Mouse (Mus musculus) ZHBTc4 (cell line): ENCODE measurements around the gene Ndufv3.
A peak's percentile ranks its signal among the peaks of the same experiment; 100 is the strongest.

Source experiments
- DNase-seq: peaks from one replicate; pipeline ENCODE4 v3.0.0-alpha.2; 2011; ENCODE audit warnings: low read depth, low spot score

Ndufv3 gene

GRCm38 (mm10) chr17:31519946-31520838 is at the start of gene Ndufv3, which contains the start of gene Wdr4:
Gene Ndufv3 (plus strand): TSS chr17:31520115.
Gene Wdr4 (minus strand): TSS chr17:31519980.
- DNase-seq, result peak; percentile 100

DNA sequence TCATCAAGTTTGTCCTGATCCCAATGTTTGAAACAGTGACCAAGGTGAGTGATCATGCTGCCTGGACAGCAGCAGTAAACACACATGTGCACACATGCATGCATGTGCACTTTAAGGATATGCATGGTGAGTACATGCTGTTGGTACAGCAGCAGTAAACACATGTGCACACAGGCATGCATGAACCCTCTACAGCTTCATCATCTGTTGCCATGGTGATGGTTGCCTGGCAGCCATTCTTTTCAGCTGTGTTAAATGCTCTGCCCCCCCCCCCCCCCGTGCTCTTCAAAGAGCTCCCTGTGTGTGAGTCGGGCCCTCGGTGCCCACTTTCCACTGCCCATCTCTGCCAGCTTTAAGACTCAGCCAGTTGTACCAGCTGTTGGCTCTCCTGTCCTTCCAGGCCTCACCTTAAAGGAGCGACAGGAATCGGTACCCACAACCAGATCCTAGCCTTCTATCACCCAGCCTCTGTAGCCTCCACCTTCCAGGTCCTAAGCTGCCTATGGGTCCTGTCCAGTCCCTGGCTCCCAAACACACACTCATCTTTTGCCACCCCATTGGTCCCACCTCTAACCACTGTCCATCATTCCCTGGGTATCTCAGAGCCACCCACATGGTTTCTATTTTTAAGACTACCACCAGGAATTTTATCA is 49.0 kb upstream of the Ndufv3 start:
- DNase-seq, result no peak

DNA sequence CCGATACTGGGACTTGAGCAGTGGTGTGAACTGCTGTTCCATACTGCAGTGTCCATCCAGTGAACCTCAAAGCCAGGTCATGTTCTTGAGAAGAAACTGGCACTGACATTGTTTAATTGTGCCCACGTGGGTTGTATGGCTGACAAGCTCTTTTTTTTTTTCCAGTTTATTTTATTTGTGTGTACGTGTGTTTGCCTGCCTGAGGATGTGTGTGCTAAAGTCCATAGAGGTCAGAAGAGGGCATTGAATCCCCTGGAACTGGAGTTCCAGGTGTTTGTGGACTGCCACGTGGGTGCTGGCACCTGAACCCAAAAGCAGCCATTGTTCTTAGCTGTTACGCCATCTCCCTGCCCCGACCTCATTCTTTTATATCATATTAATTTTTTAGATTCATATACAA is 45.5 kb upstream of the Ndufv3 start:
- no peak for DNase-seq

DNA sequence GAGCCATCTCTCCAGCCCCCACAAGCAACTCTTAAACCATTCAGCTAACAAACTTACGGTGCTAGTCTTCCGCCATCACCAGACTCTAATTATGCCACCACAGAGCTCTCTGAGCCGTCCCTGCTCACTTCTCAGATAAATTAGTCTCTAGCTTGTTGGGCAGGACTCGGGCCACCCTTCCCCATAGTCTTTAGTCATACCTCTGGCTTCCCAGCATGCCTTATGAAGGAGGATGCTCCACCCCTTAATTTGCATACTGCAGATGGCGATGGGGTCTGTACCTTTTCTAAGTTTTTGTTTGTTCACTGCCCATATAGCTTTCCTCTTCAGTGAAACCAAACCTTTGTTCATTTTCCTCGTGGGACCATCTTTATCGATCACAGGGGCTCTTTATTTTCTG is 41.3 kb upstream of the Ndufv3 start:
- DNase-seq, result peak; percentile 66

GRCm38 (mm10) chr17:31479108-31479844 is 40.6 kb upstream of the Ndufv3 start:
- DNase-seq, result peak; percentile 65

GRCm38 (mm10) chr17:31486616-31487198 is 33.2 kb upstream of the Ndufv3 start:
- no peak for DNase-seq

- peak; percentile 53 for DNase-seq
These were observed 32.4 kb upstream of the Ndufv3 start for GRCm38 (mm10) chr17:31487433-31488060.

GRCm38 (mm10) chr17:31491355-31491754 is 28.6 kb upstream of the Ndufv3 start:
- DNase-seq, result no peak

DNA sequence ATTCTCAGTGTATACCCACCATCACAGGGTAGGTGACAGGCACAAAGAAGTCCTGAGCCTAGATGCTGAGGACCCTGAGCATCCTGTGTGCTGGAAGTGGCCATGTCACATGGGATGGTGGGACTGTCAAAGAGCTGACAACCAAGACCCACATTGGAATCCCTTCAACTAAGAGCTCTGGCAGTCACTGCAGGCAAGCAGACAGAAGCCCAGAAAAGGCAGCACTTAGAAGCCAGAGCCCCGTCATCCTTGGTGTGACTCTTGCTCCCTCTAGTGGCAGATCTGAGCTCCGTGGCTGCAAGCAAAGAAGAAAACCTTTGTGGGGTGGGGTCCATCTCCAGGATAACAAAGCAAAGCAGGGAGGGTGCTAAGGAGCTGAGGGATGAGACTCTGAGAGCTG is 27.5 kb upstream of the Ndufv3 start:
- DNase-seq, result peak; percentile 92

GRCm38 (mm10) chr17:31494989-31495388 is 24.9 kb upstream of the Ndufv3 start:
- no peak for DNase-seq

DNA sequence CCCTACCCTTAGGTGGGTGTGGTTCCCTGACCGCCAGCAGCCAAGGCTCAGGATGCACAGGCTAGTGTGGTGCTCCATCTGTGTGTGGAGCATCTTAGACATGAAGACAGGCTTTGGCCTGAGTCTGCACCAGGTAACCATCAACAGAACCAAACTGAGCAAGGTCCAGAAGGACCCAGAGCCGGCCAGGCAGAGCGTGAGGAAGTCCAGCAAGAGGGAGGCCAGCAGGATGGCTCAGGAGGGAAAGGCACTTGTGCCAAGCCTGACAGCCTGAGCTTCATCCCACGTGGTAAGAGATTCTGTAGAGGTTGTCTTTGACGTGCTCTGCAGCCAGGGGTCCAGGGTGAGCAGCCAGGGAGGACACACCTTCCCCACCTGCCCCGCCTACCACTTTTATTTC is 22.2 kb upstream of the Ndufv3 start:
- no peak for DNase-seq

GRCm38 (mm10) chr17:31499725-31500124 is 20.2 kb upstream of the Ndufv3 start:
- DNase-seq, result no peak

DNA sequence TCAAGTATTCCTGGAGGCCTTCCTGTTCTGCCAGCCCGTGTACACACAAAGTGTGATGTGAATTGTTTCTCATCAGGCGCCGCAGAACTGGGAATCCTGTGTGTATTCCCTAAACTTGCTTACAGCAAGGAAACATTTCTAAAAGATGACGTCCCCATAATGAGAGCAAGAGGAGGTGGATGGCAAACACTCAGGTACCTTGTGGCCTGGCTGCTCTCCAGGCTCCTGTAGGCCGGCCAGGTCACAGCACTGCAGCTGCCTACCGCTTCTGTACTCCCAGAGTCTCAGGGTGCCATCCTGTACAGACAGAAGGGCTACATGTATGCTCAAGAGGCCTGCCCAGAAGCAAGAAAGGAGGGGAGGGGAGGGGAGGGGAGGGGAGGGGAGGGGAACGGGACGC is 19.5 kb upstream of the Ndufv3 start:
- DNase-seq, result no peak

GRCm38 (mm10) chr17:31500908-31501307 is 19.0 kb upstream of the Ndufv3 start:
- DNase-seq, result no peak

DNA sequence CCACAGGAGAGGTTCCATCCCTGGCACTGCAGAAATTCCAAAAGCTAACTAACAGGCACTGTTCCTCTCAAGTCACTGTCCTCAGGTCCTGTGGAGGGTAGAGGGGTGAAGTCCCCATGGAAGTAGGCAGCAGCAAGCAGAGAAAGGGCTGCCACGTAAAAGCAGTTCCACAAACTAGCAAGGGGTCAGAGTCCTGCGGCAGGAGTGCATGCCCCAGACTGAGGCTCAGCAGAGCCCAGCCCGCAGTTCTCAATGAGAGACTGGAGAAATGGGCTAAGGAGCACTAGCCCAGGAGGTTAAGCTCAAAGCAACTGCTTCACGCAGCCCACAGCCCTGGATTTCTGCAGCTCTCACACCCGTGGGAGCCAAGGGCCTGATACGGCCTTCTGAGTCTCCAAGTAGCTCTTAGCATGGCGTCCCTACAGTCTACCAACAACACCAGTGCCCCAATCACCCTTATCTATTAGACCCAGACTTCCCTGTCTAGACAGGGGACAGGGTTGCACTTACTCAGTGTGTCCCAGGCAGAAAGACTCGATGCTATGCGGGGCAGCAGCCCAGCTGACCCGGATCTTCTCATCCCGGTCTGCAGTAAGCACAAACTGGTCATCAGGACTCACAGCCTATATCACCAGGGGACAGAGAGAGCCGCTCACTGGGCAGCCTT is 17.5 kb upstream of the Ndufv3 start:
- no peak for DNase-seq

DNA sequence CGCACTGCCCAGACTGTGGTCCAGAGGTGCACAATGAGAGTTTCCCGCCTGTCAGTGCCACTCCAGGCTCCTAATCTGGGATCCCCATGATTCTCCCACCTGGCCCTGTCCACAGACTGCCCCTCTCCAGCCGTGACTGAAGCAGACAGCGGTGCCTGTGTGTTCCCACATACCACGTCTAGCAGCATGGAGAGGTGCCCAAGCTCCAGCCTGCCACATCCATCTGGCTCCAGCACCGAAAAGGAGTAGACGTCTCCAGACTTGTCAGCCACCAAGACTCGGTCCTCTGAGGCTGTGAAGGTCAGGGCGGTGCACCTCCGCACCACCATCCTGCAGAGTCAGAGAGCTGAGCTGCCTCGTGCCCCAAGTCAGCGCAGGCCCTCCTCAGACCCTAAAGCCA is 16.6 kb upstream of the Ndufv3 start:
- DNase-seq, result no peak

DNA sequence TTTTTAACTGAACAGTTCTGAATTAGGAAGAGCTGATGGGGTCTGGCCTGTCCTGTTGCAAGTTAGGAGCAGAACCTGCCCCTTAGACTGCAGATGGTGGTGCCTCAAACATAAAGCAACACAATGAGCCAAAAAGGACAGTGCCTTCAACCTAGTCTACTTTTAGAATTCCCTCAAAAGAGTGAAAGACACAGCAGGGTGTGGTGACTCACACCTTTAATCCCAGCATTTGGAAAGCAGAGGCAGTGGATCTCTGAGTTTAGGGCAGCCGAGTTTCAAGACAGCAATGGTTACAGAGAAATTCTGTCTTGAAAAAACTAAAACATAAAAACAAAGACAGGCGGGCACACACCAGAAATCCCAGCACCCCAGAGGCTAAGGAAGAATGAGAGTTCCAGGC is 16.0 kb upstream of the Ndufv3 start:
- no peak for DNase-seq

- no peak for DNase-seq
These were observed 14.9 kb upstream of the Ndufv3 start for GRCm38 (mm10) chr17:31505013-31505412.

DNA sequence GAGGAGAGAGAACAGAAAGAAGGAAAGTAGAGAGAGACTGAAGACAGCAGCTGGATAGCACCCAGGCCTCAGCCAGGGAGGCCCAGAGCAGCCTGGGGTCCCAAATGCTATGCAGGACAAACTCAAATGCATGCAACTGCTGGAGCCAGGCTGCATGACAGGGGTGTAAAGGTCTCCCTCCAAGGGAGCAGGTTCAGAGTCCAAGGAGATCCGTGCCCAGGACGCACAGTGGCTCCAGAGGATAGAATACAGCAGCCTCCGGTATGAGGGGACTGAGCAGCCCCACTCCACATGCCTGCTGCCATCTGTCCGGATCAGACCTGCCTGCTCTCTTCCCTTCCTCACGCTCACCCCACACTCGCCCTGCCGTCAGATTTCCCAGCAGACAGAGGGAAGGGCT is 13.6 kb upstream of the Ndufv3 start:
- DNase-seq, result no peak

DNA sequence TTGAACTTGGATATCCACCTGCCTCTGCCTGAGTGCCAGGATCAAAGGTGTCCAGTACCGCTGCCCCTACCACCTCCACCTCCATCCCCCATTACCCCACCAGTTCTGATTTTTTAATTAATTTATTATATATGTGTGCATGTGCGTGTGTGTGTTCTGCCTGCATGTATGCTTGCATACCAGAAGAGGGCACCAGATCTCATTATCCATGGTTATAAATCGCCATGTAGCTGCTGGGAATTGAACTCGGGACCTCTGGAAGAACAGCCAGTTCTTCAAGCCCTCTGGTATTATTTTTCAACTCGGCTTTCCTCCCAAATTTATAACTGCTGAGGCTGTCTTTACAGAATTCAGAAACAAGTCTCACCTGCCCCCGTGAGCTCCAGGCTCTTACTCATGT is 9.0 kb upstream of the Ndufv3 start:
- peak; percentile 62 for DNase-seq
